Mouse (Mus musculus) forebrain, embryonic 12.5 days (tissue): ENCODE data around the gene Spem1. TPM values are rescaled to one million over a fixed set of nuclear protein-coding genes. Genes with fewer than 3 reads are reported as not detected.

Experiments used
- ATAC-seq: fragments of 200-750 bp; cut with Nextera tagmentation; 2 replicates; pipeline ENCODE4 v1.8.0; 2017; ENCODE audit warnings: moderate TSS enrichment; ENCODE audit not compliant: low FRiP score
- H3K27ac ChIP-seq: fragments of 300-500 bp; sonication (generic); 2 replicates; pipeline ENCODE4 v1.5.1; 2016; ENCODE audit warnings: mild to moderate bottlenecking
- H3K27me3 ChIP-seq: fragments of 300-500 bp; sonication (generic); 2 replicates; pipeline ENCODE4 v1.6.1; 2016; ENCODE audit warnings: mild to moderate bottlenecking
- H3K36me3 ChIP-seq: fragments of 300-500 bp; sonication (generic); replicated peaks from 2 replicates; pipeline ENCODE4 v1.6.1; 2016; ENCODE audit warnings: mild to moderate bottlenecking
- H3K4me1 ChIP-seq: fragments of 300-500 bp; sonication (generic); 2 replicates; pipeline ENCODE4 v1.6.1; 2016
- H3K4me2 ChIP-seq: fragments of 300-500 bp; sonication (generic); 2 replicates; pipeline ENCODE4 v1.6.1; 2016; ENCODE audit warnings: mild to moderate bottlenecking, moderate library complexity
- H3K4me3 ChIP-seq: fragments of 300-500 bp; sonication (generic); replicated peaks from 2 replicates; pipeline ENCODE4 v1.5.1; 2016; ENCODE audit warnings: mild to moderate bottlenecking
- H3K9ac ChIP-seq: fragments of 300-500 bp; sonication (generic); 2 replicates; pipeline ENCODE4 v1.6.1; 2016; ENCODE audit warnings: mild to moderate bottlenecking
- H3K9me3 ChIP-seq: fragments of 300-500 bp; sonication (generic); 2 replicates; pipeline ENCODE4 v1.6.1; 2016
- WGBS: fragments of 180-500 bp; shearing (Covaris S2); methylation state at CpG from one replicate; pipeline ENCODE4 v1.1.7; 2016; 5-methylcytosine and 5-hydroxymethylcytosine counted together
- polyA plus RNA-seq: library from polyadenylated mRNA; unstranded; fragments of >200 nt; fragmentation: Nextera tagmentation; extraction: Ambion mirVana; gene quantifications from 2 replicates; pipeline ENCODE4 v1.2.1, GENCODE M21; 2016

Gene Spem1
- polyA plus RNA-seq, 1 experiment from 2014 or later: 0.24 TPM

DNA sequence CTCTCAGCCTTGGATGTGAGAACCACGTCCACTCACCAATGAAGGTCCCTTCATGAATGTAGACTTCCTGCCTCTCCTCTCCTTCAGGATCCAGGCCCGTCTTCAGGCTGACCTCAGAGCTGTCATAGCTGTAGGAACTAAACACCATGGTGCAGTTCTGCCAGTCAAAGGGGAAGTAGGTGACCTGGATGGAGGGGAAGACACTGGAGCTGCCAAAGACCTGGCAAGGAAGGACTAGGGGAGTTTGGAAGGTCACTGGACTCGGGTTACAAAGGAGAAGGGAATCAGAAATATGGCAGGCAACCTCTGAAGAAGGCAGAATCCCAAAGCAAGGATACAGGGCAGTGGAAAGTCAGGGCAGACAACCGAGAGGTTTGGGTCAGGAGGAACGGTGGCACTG lies 28.6 kb downstream of the Spem1 start:
- Histone ChIP-seq H3K4me2 (no peak overlapping the region), H3K27ac (no peak overlapping the region), H3K4me3 (no peak overlapping the region), H3K27me3 (peaks cover 49% of the 10 kb centered on the region), H3K9ac (no peak overlapping the region), H3K9me3 (no peaks in the 10 kb centered on the region), H3K4me1 (peaks cover 11% of the 10 kb centered on the region), H3K36me3 (no peaks in the 10 kb centered on the region)
- no peak for ATAC-seq
- 70% methylated on average over 5 of the region's 5 CpGs for WGBS

DNA sequence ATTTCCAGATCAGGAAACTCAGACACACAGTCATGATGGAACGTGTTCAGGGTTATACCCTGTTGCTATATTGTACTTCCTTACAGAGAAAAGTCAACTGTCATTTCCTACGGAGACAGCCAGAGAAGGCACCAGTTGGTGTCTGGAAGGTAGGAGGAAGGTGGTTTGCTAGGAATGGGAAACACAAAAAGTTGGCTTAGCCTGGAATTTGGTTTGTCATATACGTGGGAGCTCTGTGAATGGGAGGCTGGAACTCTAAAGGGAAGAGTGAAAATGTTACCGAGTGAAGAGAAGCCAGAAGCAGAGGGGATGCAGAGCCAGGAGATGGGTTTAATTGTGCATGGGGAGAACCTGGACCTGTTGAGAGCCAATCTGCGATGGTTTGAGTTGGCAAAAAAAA lies 30.6 kb downstream of the Spem1 start:
- no peak overlapping the region for H3K4me2 ChIP-seq
- H3K4me1 ChIP-seq: peaks cover 9% of the 10 kb centered on the region
- no peak overlapping the region for H3K27ac ChIP-seq
- 80% methylated on average over 5 of the region's 5 CpGs for WGBS
- no peak for ATAC-seq
- H3K9ac ChIP-seq: no peak overlapping the region
- H3K27me3 ChIP-seq: peaks cover 29% of the 10 kb centered on the region
- H3K9me3 ChIP-seq: no peaks in the 10 kb centered on the region
- no peaks in the 10 kb centered on the region for H3K36me3 ChIP-seq
- no peak overlapping the region for H3K4me3 ChIP-seq

DNA sequence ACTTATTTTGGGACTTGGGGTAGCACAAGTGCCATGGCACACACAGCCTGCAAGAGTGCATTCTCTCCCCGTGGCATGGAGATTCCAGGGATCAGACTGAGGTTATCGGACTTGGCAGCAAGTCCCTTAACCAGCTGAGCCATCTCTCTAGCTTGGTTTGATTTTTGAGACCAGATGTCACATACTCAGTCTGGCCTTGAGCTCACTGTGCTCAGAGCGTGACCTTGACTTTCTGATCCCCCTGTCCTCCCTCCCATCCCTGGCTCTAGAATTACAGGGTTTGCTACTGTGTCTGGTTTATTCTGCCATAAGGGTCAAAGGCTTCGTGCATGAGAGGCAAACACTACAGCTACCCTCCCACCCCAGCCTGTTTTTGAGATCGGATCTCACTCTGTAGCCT lies 32.5 kb downstream of the Spem1 start:
- no peak overlapping the region for H3K27ac ChIP-seq
- H3K4me3 ChIP-seq: no peak overlapping the region
- no peak for ATAC-seq
- H3K27me3 ChIP-seq: peaks cover 20% of the 10 kb centered on the region
- no peak overlapping the region for H3K9ac ChIP-seq
- 75% methylated on average over 5 of the region's 5 CpGs for WGBS
- no peaks in the 10 kb centered on the region for H3K4me1 ChIP-seq
- no peak overlapping the region for H3K4me2 ChIP-seq
- no peaks in the 10 kb centered on the region for H3K36me3 ChIP-seq
- no peaks in the 10 kb centered on the region for H3K9me3 ChIP-seq

DNA sequence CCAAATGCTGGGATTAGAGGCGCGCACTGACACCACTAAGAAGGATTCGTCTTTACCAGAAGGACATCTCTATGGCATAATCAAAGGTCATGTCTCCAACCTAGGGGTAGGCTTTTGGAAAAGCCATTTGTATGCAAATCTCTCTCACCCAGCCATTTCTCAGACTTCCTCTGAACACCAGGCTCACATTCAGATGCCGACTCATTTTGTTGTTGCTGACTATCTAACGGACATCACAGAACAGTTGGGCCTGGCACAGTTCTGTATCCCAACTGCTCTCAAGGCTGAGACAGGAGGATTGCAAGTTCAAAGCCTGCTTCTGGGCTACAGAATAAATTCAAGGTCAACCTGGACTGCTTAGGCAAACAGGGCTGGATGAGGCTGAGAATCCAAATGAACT lies 34.7 kb downstream of the Spem1 start:
- no peak overlapping the region for H3K9ac ChIP-seq
- no peak overlapping the region for H3K4me2 ChIP-seq
- no peak overlapping the region for H3K4me3 ChIP-seq
- no peaks in the 10 kb centered on the region for H3K9me3 ChIP-seq
- H3K36me3 ChIP-seq: no peaks in the 10 kb centered on the region
- 84% methylated on average over 5 of the region's 5 CpGs for WGBS
- no peaks in the 10 kb centered on the region for H3K4me1 ChIP-seq
- no peak overlapping the region for H3K27ac ChIP-seq
- ATAC-seq: no peak
- no peaks in the 10 kb centered on the region for H3K27me3 ChIP-seq

DNA sequence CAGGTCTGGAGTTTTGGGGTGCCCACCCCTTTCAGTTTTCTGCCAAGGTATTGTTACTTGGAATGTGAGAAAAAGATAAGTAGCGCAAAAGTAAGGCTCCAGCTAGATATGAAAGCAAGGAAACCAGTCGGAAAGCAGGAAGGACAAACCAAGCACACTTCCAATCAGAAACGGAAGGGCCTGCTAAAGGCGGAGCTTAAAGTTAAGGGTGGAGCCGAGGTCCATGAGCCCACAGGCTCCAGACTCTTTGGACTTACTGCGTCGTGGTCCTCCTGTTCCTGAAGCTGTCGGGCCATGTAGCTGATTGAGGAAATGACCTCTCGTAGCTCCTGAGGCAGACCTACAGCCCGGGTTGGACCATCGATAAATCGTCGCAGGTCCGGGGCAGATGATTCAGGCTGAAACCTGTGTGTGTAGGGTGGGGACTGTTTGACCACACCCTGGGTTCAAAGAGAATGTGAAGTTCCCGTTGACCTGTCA lies 37.1 kb downstream of the Spem1 start:
- H3K36me3 ChIP-seq: no peaks in the 10 kb centered on the region
- no peak for ATAC-seq
- H3K4me3 ChIP-seq: no peak overlapping the region
- H3K27me3 ChIP-seq: peaks cover 5% of the 10 kb centered on the region; the same call in 1 of the 2 replicates
- H3K9me3 ChIP-seq: no peaks in the 10 kb centered on the region
- H3K27ac ChIP-seq: no peak overlapping the region
- no peak overlapping the region for H3K9ac ChIP-seq
- no peaks in the 10 kb centered on the region for H3K4me1 ChIP-seq
- 51% methylated on average over 15 of the region's 15 CpGs for WGBS
- no peak overlapping the region for H3K4me2 ChIP-seq

DNA sequence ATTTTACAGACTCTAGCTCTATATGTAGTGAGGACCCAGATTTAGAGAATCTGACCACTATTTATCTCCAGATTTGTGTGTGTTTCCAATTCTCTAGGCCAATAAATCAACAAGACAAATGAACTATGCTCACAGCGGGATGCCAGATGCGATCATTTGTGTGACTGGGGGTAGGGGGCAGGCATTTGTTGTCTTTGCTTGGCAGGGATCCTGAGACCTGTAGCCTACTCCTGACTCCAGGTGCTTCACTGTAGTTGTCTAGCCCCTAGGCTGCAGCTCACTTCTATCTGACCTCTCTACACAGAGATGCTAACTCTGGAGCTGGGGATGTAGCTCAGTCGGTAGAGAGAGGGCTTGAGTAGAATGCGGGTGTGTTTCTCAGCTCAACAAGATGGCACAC lies 40.2 kb downstream of the Spem1 start:
- H3K4me1 ChIP-seq: peaks cover 10% of the 10 kb centered on the region; the same call in 1 of the 2 replicates
- no peak for ATAC-seq
- H3K9me3 ChIP-seq: no peaks in the 10 kb centered on the region
- H3K27ac ChIP-seq: no peak overlapping the region
- H3K4me2 ChIP-seq: no peak overlapping the region
- H3K9ac ChIP-seq: no peak overlapping the region
- H3K36me3 ChIP-seq: peaks cover 3% of the 10 kb centered on the region; the same call in 1 of the 2 replicates
- H3K27me3 ChIP-seq: peaks cover 20% of the 10 kb centered on the region
- WGBS: 40% methylated on average over 4 of the region's 4 CpGs
- H3K4me3 ChIP-seq: no peak overlapping the region

DNA sequence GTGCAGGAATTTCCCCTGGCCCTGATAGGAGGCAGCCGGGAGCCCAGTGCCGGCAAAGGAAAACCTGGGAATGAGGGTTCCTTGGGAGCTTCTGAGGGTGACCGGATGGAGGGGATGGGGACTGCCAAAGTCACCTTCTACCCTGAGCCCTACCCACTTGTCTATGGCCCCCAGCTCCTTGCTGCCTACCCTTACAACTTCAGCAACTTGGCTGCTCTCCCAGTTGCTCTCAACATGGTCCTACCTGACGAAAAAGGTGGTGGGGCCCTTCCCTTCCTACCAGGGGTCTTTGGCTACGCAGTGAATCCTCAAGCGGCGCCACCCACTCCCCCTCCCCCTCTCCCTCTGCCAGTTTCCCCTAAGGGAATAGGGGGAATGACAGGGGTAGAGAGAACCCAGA lies 43.0 kb downstream of the Spem1 start:
- Histone ChIP-seq H3K4me1 (peaks cover 14% of the 10 kb centered on the region; the same call in 1 of the 2 replicates), H3K27me3 (peaks cover 29% of the 10 kb centered on the region)
- WGBS: 46% methylated on average over 7 of the region's 7 CpGs

DNA sequence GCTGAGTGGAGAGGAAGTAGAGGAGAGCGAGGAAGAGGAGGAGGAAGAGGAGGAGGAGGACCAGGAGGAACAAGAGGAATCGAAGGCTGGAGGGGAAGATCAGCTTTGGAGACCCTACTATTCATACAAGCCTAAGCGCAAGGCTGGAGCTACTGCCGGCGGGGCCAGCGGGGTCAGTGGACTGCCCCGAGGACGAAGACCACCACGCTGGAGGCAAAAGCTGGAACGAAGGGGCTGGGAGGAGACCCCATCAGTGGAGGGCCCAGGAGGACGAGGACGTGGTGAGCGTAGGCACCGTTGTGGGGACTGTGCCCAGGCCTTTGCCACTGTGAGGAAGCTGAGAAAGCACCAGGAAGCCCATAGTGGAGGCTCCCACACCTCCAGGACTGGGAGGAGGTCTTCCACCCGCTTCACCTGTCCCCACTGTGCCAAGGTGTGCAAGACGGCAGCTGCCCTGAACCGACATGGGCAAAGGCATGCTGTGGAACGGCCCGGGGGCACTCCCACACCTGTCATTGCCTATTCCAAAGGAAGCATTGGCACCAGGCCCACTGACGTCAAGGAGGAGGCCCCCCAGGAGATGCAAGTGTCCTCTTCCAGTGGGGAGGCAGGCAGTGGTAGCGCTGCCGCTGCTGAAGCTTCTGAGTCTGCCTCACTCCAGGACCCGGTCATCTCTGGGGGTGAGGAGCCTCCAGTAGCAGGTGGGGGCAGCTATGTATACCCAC lies 43.6 kb downstream of the Spem1 start:
- H3K4me2 ChIP-seq: no peak overlapping the region
- no peak for ATAC-seq
- peaks cover 29% of the 10 kb centered on the region for H3K27me3 ChIP-seq
- no peak overlapping the region for H3K4me3 ChIP-seq
- no peak overlapping the region for H3K27ac ChIP-seq
- WGBS: 67% methylated on average over 23 of the region's 23 CpGs
- H3K9ac ChIP-seq: no peak overlapping the region
- no peaks in the 10 kb centered on the region for H3K9me3 ChIP-seq
- H3K36me3 ChIP-seq: peaks cover 6% of the 10 kb centered on the region; the same call in 1 of the 2 replicates
- peaks cover 14% of the 10 kb centered on the region; the same call in 1 of the 2 replicates for H3K4me1 ChIP-seq

More for the DNA sequence above, 43.0 kb downstream of the Spem1 start:
- no peaks in the 10 kb centered on the region for H3K9me3 ChIP-seq
- no peak overlapping the region for H3K27ac ChIP-seq
- H3K4me3 ChIP-seq: no peak overlapping the region
- H3K36me3 ChIP-seq: peaks cover 6% of the 10 kb centered on the region; the same call in 1 of the 2 replicates
- H3K9ac ChIP-seq: no peak overlapping the region
- no peak overlapping the region for H3K4me2 ChIP-seq
- ATAC-seq: no peak

DNA sequence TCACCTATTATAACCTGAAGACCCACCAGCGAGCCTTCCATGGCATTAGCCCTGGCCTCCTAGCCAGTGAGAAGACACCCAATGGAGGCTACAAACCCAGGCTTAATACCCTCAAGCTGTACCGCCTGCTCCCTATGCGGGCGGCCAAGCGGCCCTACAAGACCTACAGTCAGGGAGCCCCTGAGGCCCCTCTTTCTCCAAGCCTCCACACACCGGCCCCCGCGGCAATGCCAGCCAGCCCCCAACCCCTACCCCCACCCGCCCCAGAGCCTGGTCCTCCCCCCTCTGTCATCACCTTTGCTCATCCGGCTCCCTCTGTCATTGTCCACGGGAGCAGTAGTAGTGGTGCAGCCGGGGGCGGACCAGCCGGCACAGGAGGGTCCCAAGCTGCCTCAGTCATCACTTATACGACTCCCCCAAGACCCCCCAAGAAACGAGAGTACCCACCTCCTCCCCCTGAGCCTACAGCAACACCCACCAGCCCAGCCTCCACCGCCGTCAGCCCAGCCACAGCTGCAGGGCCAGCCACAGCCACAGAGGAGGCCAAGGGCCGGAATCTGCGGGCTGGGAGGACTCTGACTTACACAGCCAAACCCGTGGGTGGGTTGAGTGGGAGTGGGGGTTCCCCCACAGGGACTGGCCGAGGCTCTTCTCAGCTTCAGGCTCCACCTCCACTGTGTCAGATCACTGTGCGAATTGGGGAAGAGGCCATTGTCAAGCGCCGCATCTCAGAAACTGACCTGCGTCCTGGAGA lies 44.3 kb downstream of the Spem1 start:
- peaks cover 29% of the 10 kb centered on the region for H3K27me3 ChIP-seq

DNA sequence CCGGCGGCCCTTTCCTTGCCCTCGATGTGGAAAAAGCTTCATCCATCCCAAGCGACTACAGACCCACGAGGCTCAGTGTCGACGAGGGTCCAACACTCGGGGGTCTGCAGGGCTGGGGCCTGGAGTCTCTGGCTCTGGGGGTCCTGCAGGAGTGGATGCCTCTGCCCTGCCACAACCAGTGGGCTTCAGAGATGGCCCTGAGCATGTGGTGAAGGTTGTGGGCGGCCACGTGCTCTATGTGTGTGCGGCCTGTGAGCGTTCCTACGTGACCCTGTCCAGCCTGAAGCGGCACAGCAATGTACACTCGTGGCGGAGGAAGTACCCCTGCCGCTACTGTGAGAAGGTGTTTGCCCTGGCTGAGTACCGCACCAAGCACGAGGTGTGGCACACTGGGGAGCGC lies 45.5 kb downstream of the Spem1 start:
- Histone ChIP-seq H3K9ac (no peak overlapping the region; the same call in 1 of the 2 replicates), H3K27ac (no peak overlapping the region), H3K9me3 (no peaks in the 10 kb centered on the region), H3K4me1 (peaks cover 14% of the 10 kb centered on the region; the same call in 1 of the 2 replicates), H3K27me3 (peaks cover 23% of the 10 kb centered on the region), H3K4me3 (no peak overlapping the region), H3K4me2 (no peak overlapping the region), H3K36me3 (peaks cover 6% of the 10 kb centered on the region; the same call in 1 of the 2 replicates)
- no peak for ATAC-seq
- WGBS: 85% methylated on average over 20 of the region's 20 CpGs

More for the DNA sequence above, 44.3 kb downstream of the Spem1 start:
- no peaks in the 10 kb centered on the region for H3K9me3 ChIP-seq
- H3K4me1 ChIP-seq: peaks cover 14% of the 10 kb centered on the region; the same call in 1 of the 2 replicates
- 67% methylated on average over 26 of the region's 26 CpGs for WGBS
- H3K27ac ChIP-seq: no peak overlapping the region
- no peak overlapping the region for H3K4me3 ChIP-seq
- no peak overlapping the region for H3K9ac ChIP-seq
- peaks cover 6% of the 10 kb centered on the region; the same call in 1 of the 2 replicates for H3K36me3 ChIP-seq
- H3K4me2 ChIP-seq: no peak overlapping the region
- ATAC-seq: no peak

DNA sequence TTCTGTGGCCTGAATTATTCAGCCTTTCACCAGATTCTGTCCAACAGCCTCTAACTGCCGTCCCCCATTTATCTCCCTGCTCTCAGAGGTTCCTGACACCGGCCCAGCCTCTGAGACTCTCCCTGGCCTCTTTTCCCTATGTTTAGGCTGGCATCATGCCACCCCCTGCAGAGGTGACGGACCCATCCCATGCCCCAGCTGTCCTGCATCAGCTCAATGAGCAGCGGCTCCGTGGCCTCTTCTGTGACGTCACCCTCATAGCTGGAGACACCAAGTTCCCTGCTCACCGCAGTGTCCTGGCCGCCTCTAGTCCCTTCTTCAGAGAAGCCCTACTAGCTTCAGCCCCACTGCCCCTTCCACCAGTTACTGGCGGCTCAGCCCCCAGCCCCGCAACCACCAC lies 46.3 kb downstream of the Spem1 start:
- no peak overlapping the region for H3K4me3 ChIP-seq
- H3K27ac ChIP-seq: no peak overlapping the region
- H3K9ac ChIP-seq: no peak overlapping the region
- WGBS: 76% methylated on average over 10 of the region's 10 CpGs
- peaks cover 6% of the 10 kb centered on the region; the same call in 1 of the 2 replicates for H3K36me3 ChIP-seq
- H3K9me3 ChIP-seq: no peaks in the 10 kb centered on the region
- peaks cover 14% of the 10 kb centered on the region; the same call in 1 of the 2 replicates for H3K4me1 ChIP-seq
- no peak overlapping the region for H3K4me2 ChIP-seq
- no peak for ATAC-seq
- H3K27me3 ChIP-seq: peaks cover 23% of the 10 kb centered on the region

DNA sequence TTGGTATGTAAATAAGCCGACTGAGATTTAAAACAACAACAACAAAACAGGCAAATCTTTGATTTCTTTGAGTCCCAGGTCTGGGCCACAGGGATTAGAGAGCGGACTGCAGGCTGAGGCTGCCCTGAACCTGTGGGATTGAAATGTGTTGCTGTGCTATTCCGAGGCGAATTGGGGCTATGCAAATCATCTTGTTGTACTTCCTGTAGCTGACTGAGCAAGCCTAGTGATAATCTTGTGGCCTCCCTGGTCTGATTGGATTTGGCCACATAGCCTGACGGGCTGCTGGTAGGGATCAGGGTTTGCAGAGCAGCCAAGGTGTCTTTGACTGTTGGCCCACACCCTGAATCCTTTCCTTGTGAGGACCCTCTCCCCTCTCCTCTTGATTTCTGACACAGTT lies 47.0 kb downstream of the Spem1 start:
- Histone ChIP-seq H3K27ac (no peak overlapping the region), H3K9ac (no peak overlapping the region), H3K36me3 (peaks cover 6% of the 10 kb centered on the region; the same call in 1 of the 2 replicates), H3K27me3 (peaks cover 23% of the 10 kb centered on the region), H3K4me2 (no peak overlapping the region), H3K9me3 (no peaks in the 10 kb centered on the region), H3K4me1 (peaks cover 14% of the 10 kb centered on the region; the same call in 1 of the 2 replicates), H3K4me3 (no peak overlapping the region)
- ATAC-seq: no peak
- 59% methylated on average over 5 of the region's 5 CpGs for WGBS
